Mouse (Mus musculus) v-Abl transformed pro-B cells (cell line): ENCODE data around the gene Wt1.

Experiments
- in situ Hi-C, 2 experiments: fragments of 400-800 bp; cut with MboI; formaldehyde crosslinking; loops; one replicate each; pipeline ENCODE4 v1.15.1; 2025; ENCODE audit not compliant: unreplicated experiment in 2 of 2

The Wt1 gene

DNA sequence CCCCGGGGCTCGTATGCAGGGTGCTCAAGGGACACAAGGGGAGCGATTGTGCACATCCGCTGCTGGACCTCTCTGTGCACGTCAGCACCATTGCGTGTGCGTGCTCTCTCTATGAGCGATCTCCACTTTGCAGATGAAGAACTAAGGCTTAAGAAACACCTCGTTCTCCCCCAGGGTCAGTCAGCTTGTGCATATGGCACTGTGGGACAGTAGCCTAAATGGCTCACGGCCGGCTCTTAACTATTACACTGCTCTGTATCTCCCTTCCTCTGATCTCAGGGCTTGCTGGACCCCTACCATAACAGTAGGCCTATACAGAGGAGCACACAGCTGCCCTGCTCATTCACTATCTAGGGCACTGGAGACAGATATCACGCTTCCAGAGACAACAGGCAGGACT is 52.5 kb downstream of the Wt1 start:
- in situ Hi-C loops: no loop called here

DNA sequence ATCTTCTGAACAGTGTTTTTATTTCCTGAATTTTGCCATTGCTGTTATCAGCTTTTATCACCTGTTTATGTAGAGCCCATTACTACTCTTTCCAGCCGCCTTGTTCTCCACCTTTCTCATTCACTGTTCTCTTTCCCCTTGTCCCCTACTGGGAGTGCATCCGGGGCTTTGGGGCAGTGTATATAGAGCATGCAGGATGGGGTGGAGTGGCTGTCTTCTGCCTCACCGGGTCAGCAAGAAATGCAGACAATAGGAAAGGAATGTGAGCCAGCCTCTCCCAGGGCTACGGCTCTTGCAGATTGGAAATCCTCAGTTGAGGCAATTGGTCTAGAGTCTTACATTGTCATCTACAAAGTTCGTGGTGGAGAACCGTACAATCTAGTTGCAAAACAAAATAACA is 56.2 kb downstream of the Wt1 start:
- in situ Hi-C loops: no loop called here

DNA sequence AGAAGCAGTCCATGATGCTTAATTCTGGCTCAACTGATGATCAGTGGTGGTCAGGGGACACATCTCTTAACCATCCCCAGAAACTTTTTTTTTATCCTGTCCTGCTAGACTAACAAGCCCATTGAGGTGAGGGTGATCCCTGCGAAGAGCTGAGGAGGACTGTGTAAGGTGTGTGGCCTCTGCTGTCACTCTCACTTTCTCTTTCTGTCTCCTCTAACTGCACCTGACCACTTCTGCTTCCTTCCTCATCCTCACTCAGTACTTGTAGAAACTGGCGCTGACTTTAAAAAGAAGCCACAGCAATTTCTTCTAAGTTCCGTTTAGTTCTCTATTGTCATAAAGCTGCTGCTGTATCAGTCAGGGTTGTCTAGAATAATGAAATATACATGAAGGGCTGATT is 58.8 kb downstream of the Wt1 start:
- in situ Hi-C loops: no loop called here

DNA sequence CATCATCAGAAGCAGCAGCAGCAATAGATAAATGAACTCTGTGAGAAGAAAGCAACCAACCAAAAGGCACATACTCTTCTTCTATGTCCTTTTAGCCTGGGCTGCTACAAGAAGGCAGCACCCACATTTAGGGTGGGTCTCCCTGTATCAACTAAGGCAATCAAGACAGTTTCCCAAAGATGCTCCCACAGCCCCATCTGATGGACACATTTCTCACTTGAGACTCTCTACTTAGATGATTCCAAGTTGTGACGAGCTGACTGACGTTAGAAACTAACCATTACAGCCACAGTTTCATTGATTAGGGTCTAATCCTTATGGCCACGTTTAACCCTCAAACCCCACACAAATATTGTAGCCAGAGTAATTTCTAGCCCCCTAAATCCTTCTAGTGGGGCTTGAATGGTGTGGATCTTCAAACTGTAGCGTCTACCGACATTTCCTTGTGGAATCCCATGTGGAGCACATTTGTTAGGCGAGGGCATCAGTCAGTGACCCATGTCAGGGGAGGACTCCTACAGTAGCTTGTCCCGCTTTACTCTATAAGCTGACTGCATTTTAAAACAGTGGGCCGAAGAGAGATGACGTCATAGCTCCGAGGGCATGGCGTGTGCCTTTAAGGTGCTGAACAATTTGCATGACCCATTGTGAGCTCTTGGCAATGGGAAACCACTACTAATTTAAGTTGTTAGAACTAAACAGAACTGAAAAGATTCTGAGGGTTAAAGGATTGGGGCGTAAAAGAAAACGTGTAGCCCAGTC is 59.6 kb downstream of the Wt1 start:
- in situ Hi-C loops: no loop called here

DNA sequence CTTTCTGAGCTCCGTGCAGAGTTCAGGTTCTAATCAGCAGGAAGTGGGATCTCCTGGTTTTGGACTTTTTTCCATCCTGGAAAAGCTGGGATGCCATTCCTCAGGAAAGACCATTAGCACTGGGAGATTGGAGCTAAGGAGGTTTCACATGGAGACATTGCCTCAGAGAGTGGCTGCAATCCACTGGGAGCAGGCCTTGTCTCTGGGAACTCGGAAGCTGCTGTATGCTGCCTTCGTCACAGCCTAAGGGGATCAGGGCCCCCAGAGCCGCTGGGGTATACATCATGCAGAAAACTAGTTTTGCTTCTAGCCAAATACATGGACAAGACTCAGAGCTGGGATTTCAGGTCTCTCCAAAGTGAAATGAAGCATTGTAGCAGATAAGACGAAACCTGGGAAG is 60.3 kb downstream of the Wt1 start:
- in situ Hi-C loops: no loop called here

DNA sequence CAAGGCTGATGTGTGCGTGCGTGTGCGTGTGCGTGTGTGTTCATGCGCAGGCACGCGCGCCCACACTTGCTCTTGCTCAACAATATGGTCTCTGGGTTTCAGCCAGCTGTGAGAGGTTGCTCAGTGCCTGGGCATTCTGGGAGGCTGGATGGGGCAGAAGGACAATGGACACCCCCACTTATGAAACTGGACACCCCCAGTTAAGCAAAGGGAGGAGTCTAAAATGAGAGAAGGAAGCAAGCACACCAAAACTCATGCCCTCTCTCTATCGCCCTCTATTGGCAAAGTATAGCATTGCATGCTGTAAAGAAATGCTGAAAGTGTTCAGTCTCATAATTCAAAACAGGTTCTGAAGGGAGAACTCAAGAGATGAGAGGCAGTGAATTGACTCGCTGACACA is 61.9 kb downstream of the Wt1 start:
- in situ Hi-C loops: no loop called here

DNA sequence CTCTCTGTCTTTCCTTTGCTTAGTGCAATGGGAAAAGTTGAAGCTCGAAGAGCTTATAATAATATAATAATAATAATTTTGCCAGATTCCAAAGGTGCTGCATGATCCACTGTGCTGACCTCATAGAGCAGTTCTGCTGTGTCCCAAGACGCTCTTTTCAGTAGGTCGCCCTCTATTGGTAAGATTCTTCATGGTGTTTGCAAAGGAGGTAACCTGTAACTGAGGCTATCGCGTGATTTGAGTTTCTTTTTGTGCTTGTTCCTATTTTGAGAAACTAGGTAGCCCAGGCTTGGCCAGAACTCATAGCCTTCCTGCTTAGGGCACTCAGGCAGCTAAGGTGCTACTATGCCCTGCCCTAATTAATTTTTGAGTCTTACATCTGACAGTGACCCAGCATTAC is 63.0 kb downstream of the Wt1 start:
- in situ Hi-C loops: no loop called here

DNA sequence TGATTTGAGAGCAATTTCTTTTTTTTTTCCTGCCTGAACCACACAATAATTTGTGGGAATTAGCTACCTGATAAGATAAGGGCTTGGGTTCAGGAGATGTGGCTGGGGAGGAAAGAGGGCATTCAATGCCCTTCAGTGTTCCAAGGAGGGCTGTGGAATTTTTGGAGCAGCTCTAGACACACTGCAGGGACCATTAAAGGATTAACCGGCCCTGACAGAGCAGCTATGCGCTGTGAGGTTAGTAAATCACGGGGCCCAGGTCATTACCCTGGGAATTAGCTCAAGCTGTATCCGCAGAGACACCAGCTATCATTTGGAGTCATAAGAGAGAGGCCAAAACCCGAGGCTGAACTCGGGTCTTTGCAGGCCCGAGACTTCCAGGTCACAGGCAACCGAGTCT is 73.8 kb downstream of the Wt1 start:
- in situ Hi-C loops: no loop called here

DNA sequence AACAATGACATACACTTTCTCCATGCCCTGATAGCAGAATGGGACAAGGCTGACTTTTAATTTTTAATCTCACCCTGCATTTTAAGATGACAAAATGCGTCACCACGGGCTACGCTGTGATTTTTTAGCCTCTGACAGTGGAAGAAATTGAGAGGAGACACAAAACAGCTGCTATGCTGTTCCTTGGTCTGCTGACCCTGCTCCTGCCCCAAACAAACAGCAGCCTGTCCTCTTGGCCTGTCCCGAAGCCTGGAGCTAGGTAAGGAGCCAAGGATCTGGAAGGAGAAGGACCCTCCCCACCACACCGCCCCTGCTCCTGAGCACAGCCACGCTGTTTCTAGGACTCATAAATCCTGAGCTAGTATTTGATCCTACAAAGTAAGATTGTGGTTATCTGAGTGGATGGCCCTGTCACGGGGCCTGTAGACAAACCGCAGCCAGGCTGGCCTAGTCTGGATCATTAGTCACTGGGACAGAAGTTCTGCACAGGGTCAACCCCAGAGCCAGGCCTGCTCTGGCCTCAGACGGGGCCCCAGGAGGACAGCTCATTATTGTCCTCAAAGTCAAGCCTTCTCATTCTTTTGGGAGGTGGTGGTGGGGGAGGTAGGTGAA is 80.3 kb downstream of the Wt1 start:
- in situ Hi-C loops: no loop called here

DNA sequence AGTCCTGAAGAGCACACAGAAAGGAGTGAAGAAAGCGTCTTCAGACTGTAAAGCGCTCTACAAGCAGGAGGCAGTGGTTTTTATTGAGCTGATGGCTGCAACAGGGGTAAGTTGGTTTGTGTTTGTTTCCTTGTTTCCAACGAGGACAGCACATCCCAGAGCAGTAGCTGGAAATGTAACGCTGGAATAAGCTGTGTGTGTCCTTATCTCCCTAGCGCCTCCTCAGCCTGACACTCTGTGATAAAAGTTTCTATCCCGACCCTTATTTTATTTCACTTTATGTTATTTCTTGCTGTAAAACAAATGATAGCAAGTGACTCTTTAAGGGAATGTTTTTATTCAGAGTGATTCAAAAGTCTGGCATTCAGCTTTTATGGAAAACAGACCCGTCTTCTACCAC is 86.5 kb downstream of the Wt1 start:
- in situ Hi-C loops: no loop called here

DNA sequence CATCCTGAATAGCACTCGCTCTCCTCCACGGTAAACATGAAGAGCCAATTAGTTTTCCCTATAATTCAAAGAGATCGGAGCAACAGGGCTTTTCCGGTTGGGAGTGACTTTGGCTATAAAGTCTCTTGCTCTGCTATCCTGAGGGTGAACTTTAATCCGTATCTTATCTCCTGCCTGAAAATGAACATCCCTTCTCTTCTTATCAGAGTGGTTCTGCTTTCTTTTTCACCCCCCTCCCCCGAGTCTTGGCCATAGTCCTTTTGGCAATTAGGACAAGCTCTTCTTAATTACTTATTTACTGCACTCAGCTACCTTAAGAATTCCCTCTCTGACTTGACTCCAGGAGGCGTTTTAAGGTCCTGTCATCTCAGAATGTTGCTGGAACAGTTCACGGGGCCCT is 89.6 kb downstream of the Wt1 start:
- in situ Hi-C loops: no loop called here

DNA sequence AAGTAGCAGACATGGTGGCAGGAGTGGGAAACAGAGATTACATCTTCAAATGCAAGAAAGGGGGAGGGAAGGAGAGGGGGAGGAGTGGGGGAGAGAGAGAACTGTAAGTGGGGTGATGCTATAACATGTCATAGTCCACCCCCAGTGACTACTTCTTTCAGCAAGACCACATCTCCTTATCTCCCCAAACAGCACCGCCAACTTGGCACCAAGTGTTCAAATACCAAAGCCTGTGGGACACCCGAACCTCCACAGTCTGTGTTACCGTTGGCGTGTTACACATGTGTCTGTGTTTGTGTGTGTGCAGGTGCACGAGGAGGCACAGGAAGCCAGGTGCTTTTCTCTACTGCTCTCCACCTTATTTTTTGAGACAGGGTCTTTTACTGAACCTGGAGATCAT is 92.9 kb downstream of the Wt1 start:
- in situ Hi-C loops: no loop called here

DNA sequence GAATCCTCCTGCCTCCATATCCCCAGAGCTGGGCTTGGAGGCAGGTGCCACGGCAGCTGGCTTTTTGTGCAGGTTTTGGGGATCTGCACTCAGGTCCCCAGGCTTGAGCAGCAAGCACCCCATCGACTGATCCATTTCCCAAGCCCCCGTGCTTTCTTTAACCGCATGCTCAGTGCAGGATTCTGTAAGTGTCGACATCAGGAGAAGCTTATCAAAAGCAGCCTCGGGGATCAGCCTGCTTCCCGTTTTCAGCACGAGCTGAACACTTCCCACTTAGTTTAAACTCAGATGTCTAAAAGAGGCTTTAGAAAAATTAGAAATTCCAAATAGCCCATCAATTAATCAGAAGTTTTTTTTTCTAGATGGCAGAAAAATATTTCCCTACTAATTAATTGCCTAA is 93.3 kb downstream of the Wt1 start:
- in situ Hi-C loops: no loop called here

DNA sequence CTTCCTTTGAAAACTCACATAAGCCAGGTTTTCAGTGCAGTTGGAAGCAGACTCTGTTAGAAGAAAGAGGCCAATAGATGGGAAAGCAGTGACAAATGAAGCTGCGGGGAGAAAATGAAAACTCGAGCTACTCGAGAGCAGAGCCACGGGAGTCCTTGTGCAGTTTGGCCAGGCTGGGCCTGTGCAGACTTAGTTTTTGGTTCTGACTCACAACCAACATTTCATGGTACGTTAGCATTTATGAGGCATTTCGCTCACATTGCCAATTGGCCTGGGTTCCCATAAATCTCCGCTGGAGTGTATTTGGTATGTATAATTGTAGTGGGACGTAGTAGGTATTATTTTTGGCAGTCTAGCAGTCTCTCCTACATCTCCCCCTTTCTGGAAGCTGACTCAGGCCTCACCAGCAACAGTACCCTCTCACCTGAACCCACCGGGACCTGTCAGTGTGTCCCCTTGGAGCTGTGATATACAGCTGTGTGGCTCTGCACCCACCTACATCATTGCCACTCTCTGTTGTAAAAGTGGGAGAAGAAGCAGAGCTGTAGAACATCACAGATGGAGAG is 94.5 kb downstream of the Wt1 start:
- in situ Hi-C loops: no loop called here
